Mouse (Mus musculus) c-Kit-positive CD71-positive TER-119-positive erythroid progenitor cells, embryonic 14.5 days (primary cell): ENCODE data around the gene Clec2d.

Experiments used
- DNase-seq: peaks from one replicate; pipeline ENCODE4 v3.0.0-alpha.2; 2013; ENCODE audit warnings: low spot score

Gene Clec2d

GRCm38 (mm10) chr6:129224090-129224489, 43.7 kb downstream of the Clec2d start:
- no peak for DNase-seq

- no peak for DNase-seq
Measured at GRCm38 (mm10) chr6:129225078-129225477, 44.7 kb downstream of the Clec2d start.

- no peak for DNase-seq
Measured at GRCm38 (mm10) chr6:129228935-129229773, 48.7 kb downstream of the Clec2d start.

GRCm38 (mm10) chr6:129229774-129230578, 49.6 kb downstream of the Clec2d start:
- DNase-seq: no peak

GRCm38 (mm10) chr6:129232005-129232841, 51.8 kb downstream of the Clec2d start:
- DNase-seq: no peak

- DNase-seq: peak; percentile 77
Measured at GRCm38 (mm10) chr6:129232842-129233205, 52.4 kb downstream of the Clec2d start.

- no peak for DNase-seq
Measured at GRCm38 (mm10) chr6:129233366-129233954, 53.0 kb downstream of the Clec2d start.

- DNase-seq: no peak
Measured at GRCm38 (mm10) chr6:129233955-129234369, 53.5 kb downstream of the Clec2d start.

GRCm38 (mm10) chr6:129234456-129235360, 54.3 kb downstream of the Clec2d start:
- DNase-seq: no peak

GRCm38 (mm10) chr6:129235855-129236461, 55.5 kb downstream of the Clec2d start:
- no peak for DNase-seq
